Mouse (Mus musculus) c-Kit-positive CD71-positive TER-119-positive erythroid progenitor cells, embryonic 14.5 days (primary cell): ENCODE measurements around the gene Rpl36.

ENCODE experiments used
- DNase-seq: peaks from one replicate; pipeline ENCODE4 v3.0.0-alpha.2; 2013; ENCODE audit warnings: low spot score

The Rpl36 gene

GRCm38 (mm10) chr17:56613236-56613844 is at the start of gene Rpl36:
Gene Rpl36 (plus strand): TSS chr17:56613416.
- DNase-seq, result peak; percentile 86

- no peak for DNase-seq
Observed at GRCm38 (mm10) chr17:56566293-56566692, 46.9 kb upstream of the Rpl36 start.

- DNase-seq, result no peak
Observed at GRCm38 (mm10) chr17:56566918-56567317, 46.3 kb upstream of the Rpl36 start.

GRCm38 (mm10) chr17:56567370-56567769 is 45.8 kb upstream of the Rpl36 start:
- DNase-seq, result no peak

- DNase-seq, result no peak
Observed at GRCm38 (mm10) chr17:56570287-56570686, 42.9 kb upstream of the Rpl36 start.

GRCm38 (mm10) chr17:56572154-56572553 is 41.1 kb upstream of the Rpl36 start:
- DNase-seq, result no peak

- no peak for DNase-seq
Observed at GRCm38 (mm10) chr17:56572939-56573338, 40.3 kb upstream of the Rpl36 start.

- no peak for DNase-seq
Observed at GRCm38 (mm10) chr17:56583071-56583470, 30.1 kb upstream of the Rpl36 start.

DNA sequence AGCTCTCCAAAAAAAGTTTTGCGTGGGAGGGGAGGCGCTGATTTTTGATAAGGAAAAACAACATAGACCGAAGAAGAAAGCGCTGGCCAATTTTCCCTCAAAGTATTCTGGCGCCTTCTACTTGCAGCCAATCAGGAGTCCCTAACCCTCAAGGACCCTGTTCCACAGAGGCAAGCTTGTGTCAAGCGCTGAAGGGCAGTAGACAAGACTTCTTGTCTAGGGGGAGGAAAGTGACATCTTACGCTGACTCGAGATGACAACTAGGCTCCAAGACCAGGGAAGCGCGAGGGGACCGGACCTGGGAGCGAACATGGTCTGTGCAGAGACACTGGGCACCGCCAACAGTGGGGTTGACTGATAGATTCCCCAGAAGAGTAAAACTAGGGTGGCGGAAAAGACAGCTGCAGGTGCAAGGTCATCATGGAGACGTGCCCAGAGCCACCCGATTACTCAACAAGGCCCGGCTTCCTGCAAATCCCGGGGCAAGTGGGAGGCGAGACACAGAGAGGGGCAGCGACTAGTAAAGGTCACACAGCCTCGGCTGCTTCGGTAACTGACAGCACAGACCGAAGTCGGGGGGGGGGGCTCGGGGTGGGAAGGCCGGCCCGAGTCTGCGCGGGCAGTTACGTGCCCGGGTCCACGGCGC is 29.5 kb upstream of the Rpl36 start:
- DNase-seq, result peak; percentile 53

DNA sequence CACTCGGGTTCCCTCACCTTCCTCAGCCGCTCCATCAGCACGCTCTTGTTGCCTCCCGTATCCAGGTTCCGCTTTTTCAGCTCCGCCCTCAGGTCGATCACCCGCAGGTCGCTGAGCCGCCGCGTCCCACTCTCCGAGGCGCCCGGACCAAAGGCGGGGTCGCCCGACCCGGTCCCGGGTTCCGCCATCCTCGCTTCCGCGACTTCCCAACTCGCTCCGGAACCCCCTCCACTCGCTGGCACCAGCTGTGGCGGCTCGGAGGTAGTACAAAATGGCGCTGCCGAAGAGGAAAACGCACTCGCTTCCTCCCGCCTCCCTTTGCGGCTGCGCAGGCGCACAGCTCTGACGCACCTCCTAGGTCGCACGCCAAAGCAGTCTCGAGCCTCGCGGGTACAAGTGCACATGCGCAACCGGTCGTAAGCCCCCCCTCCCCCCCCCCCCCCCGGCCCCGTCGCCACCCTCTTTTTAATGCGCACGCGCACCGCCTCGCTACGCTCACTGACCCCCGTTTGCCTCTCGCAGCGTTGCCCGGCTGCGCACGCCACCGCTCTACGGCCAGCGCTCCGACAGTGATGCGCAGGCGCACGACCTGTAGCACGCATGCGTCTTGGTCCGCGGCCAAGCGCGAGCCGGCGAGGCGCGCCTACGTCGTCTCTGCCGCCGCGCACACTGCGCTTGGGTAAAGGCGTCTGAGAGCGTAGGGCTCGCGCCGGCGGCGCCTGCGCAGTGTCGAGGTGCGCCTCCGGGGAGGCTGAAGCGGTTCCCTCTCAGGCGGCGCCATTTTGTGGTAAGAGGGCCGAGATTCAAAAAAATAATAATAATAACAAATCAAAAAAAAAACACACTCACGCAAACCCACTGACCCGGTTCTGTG is 28.7 kb upstream of the Rpl36 start, which contains the start of the genes Safb2 and Safb:
Gene Safb2 (minus strand): TSS at position 329 of the 874 bp plus-strand sequence.
Gene Safb (plus strand): TSS at position 569 of the 874 bp plus-strand sequence.
- peak; percentile 97 for DNase-seq

DNA sequence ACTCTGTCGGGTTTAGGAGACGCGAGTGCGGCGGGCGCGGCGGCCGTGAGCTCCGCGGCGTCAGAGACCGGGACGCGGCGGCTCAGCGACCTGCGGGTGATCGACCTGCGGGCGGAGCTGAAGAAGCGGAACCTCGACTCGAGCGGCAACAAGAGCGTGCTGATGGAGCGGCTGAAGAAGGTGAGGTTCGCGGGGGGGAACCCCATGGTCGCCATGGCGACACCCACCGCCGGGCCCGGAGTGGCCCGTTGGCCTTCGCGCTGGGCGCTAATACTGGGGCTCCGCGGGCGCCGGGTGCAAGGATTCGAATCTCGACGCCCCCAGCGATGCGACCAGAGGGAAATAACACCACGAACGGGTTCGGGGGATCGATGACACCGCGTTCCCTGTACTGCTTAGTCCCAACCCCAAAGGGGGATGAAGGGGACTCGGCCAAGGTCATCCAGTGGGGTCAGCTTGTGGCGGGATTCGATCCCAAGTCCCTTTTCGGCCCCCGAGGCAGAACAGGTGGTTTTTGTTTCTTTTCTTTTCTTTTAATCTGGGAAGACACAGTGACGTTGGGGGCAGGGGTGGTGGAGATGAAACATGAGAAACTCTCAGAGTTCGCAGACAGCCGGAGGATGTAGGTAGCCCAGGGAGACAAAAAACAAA is 27.9 kb upstream of the Rpl36 start:
- DNase-seq, result peak; percentile 25

GRCm38 (mm10) chr17:56587773-56588172 is 25.4 kb upstream of the Rpl36 start:
- no peak for DNase-seq

DNA sequence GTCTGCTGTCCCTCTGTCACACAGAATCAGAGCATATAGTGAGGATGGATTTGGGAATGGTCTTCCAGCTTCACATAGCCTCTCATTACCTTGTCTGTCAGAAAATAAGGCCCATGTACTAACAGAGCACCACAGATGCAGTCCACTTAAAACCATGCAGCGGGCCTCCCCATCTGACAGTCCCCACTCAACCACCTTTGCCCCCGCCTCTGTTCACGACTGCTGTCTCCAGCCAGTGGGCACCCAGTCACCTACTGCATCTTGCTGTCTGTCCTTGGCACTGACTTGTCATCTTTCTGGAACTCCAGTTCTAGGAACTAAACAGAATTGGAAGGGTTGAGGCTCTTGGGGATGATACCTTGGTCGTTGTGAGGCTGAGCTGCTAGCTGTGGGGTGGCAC is 24.3 kb upstream of the Rpl36 start:
- no peak for DNase-seq

DNA sequence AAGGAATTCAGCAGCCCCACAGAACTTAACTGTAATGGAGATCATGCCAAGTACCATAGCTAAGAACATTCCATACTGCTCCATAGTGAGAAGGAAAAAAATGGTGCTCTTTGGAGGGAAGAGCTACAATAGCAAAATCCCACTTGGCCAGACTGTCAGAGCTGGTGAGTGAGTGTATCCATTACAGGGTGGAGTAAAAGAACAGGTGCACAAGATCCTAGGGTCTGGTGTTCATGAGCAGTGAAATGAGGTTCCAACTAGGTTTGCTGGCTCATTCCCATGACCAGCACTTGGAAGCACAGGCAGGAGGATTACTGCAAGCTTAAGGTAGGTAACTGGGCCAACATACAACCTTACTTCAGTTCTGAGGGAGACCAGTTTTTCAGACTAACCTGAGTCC is 20.7 kb upstream of the Rpl36 start:
- no peak for DNase-seq

DNA sequence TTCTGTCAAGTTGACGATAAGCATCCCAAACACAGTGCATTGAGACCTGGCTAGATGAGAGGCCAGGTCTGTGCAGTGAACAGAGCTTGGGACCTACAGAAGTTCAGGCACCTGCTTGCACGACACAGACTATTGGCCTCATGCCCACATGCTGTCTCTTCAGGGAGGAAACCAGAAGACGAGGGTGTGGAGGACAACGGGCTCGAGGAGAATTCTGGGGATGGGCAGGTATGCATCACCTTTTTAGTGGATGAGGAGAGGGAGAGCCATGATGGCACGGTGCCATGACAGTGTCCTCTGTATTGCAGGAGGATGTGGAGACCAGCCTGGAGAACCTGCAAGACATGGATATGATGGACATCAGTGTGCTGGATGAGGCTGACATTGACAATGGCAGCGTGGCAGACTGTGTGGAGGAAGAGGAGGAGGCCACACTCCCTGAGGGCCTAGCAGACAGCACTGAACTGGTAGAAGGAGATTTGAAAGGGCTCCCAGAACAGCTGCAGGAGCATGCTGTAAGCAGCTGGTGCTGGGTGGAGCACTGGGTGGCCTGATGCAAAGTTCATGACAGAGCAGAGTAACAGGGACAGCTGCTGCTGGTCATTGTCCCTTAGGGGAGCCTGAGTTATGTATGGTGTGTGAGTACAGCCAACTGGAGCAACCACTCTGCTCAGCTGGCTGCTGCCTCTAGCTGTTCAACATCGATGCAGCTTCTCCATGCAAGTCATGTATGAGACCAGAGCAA is 19.5 kb upstream of the Rpl36 start:
- no peak for DNase-seq

GRCm38 (mm10) chr17:56603186-56604069 is 9.8 kb upstream of the Rpl36 start:
- no peak for DNase-seq

DNA sequence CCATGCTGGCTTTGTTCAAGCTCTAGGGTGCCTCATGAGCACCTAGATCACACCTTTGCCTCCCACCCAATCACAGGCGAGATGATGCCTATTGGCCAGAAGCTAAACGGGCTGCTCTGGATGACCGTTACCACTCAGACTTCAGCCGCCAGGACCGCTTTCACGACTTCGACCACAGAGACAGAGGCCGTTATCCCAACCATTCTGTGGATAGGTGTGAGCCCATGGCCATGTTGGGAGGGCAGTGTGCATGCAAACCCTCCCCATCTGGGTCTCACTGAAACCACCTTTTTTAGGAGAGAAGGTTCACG is 9.2 kb upstream of the Rpl36 start:
- no peak for DNase-seq

GRCm38 (mm10) chr17:56604422-56604821 is 8.8 kb upstream of the Rpl36 start:
- no peak for DNase-seq

DNA sequence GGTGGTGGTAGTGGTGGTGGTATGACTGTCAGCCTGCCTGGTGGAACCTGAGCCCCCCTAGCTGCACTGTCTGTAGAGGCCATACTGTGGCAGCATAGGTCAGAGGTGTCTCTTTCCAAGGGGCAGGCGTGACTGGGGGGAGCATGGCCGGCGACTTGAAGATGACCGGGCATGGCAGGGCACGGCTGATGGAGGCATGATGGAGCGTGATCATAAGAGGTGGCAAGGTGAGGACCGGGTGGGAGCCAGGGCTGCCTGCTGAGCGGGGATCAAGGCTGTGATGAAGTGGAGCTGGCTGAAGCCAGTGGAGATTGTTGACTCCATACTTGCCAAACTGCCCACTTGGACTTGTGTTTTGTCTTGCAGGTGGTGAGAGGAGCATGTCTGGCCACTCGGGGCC is 7.8 kb upstream of the Rpl36 start:
- no peak for DNase-seq

DNA sequence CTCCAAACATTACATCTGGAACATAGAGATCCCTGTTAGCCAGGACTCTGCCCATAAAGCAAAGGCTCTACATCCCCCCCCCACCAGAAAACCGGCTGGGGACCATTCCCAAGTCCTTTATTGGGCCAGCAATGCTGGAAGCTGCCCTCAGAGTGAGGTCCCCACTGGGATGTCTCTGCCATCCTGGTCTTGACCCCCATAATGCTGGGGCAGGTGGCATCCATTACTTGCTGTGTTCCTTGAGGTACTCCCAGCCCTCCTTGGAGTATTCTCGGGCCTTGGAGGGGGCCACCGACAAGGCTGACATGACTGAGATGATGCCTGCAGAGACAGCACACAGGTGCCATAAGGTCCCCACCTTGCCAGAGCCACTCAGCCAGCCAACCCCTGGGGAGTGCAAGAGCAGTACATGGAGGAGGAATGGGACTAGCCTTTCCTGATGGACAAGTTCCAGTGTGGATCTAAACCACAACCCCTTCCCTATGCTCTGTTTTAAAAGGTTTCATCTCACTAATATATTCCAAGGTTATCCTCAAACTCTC is 5.6 kb upstream of the Rpl36 start:
- DNase-seq, result no peak
